Mouse (Mus musculus) hindbrain, embryonic 12.5 days (tissue): ENCODE data around the gene Npm1. TPM values are rescaled to one million over a fixed set of nuclear protein-coding genes. Genes with fewer than 3 reads are reported as not detected.

Experiments used
- ATAC-seq: fragments of 200-750 bp; cut with Nextera tagmentation; 2 replicates; pipeline ENCODE4 v1.8.0; 2017; ENCODE audit warnings: moderate TSS enrichment; ENCODE audit not compliant: low FRiP score
- H3K27ac ChIP-seq: fragments of 300-500 bp; sonication (generic); 2 replicates; pipeline ENCODE4 v1.5.1; 2016; ENCODE audit warnings: mild to moderate bottlenecking
- H3K27me3 ChIP-seq: fragments of 300-500 bp; sonication (generic); 2 replicates; pipeline ENCODE4 v1.6.1; 2016; ENCODE audit warnings: mild to moderate bottlenecking
- H3K36me3 ChIP-seq: fragments of 300-500 bp; sonication (generic); 2 replicates; pipeline ENCODE4 v1.6.1; 2016; ENCODE audit warnings: mild to moderate bottlenecking
- H3K4me1 ChIP-seq: fragments of 300-500 bp; sonication (generic); 2 replicates; pipeline ENCODE4 v1.6.1; 2016
- H3K4me2 ChIP-seq: fragments of 300-500 bp; sonication (generic); replicated peaks from 2 replicates; pipeline ENCODE4 v1.6.1; 2016; ENCODE audit warnings: mild to moderate bottlenecking
- H3K4me3 ChIP-seq: fragments of 300-500 bp; sonication (generic); 2 replicates; pipeline ENCODE4 v1.5.1; 2016; ENCODE audit warnings: mild to moderate bottlenecking
- H3K9ac ChIP-seq: fragments of 300-500 bp; sonication (generic); 2 replicates; pipeline ENCODE4 v1.6.1; 2016; ENCODE audit warnings: mild to moderate bottlenecking, moderate library complexity
- H3K9me3 ChIP-seq: fragments of 300-500 bp; sonication (generic); replicated peaks from 2 replicates; pipeline ENCODE4 v1.6.1; 2016; ENCODE audit warnings: mild to moderate bottlenecking
- WGBS: fragments of 180-500 bp; shearing (Covaris S2); methylation state at CpG from one replicate; pipeline ENCODE4 v1.1.7; 2016; 5-methylcytosine and 5-hydroxymethylcytosine counted together
- polyA plus RNA-seq: library from polyadenylated mRNA; unstranded; fragments of >200 nt; fragmentation: Nextera tagmentation; extraction: Ambion mirVana; gene quantifications from 2 replicates; pipeline ENCODE4 v1.2.1, GENCODE M21; 2016

The Npm1 gene
- polyA plus RNA-seq, 1 experiment from 2014 or later, result 624 TPM

- H3K27ac ChIP-seq, result no peak overlapping the region
- WGBS, result 77% methylated on average over 2 of the region's 3 CpGs
- H3K9ac ChIP-seq, result no peak overlapping the region
- ATAC-seq, result no peak
- peaks cover 29% of the 10 kb centered on the region for H3K27me3 ChIP-seq
- no peaks in the 10 kb centered on the region for H3K36me3 ChIP-seq
- H3K4me2 ChIP-seq, result no peak overlapping the region
- H3K4me3 ChIP-seq, result no peak overlapping the region
- H3K9me3 ChIP-seq, result no peaks in the 10 kb centered on the region
- peaks cover 6% of the 10 kb centered on the region for H3K4me1 ChIP-seq
Observed at GRCm38 (mm10) chr11:33175768-33176167, 12.8 kb upstream of the Npm1 start.

- H3K9me3 ChIP-seq, result no peaks in the 10 kb centered on the region
- H3K36me3 ChIP-seq, result no peaks in the 10 kb centered on the region
- H3K9ac ChIP-seq, result no peak overlapping the region
- no peak overlapping the region for H3K4me3 ChIP-seq
- ATAC-seq, result no peak
- no peaks in the 10 kb centered on the region for H3K4me1 ChIP-seq
- WGBS, result 15% methylated on average over 9 of the region's 9 CpGs
- H3K27me3 ChIP-seq, result peaks cover 4% of the 10 kb centered on the region
- H3K27ac ChIP-seq, result no peak overlapping the region
- H3K4me2 ChIP-seq, result no peak overlapping the region
Observed at GRCm38 (mm10) chr11:33170489-33170888, 7.5 kb upstream of the Npm1 start.

GRCm38 (mm10) chr11:33162211-33162997, 602 bp downstream of the Npm1 start:
- 2% methylated on average over 51 of the region's 53 CpGs for WGBS
- Histone ChIP-seq H3K9ac (peak overlapping the region; percentile 94), H3K27ac (peak overlapping the region; percentile 86), H3K9me3 (no peaks in the 10 kb centered on the region), H3K4me1 (peaks cover 17% of the 10 kb centered on the region; the same call in 1 of the 2 replicates), H3K27me3 (no peaks in the 10 kb centered on the region), H3K36me3 (peaks cover 30% of the 10 kb centered on the region), H3K4me3 (peak overlapping the region; percentile 67), H3K4me2 (peak overlapping the region; percentile 84)
- peak; percentile 74 for ATAC-seq

GRCm38 (mm10) chr11:33159741-33160140, 3.3 kb downstream of the Npm1 start:
- ATAC-seq, result no peak
- H3K36me3 ChIP-seq, result peaks cover 47% of the 10 kb centered on the region

GRCm38 (mm10) chr11:33157453-33158196, 5.4 kb downstream of the Npm1 start:
- Histone ChIP-seq H3K9ac (no peak overlapping the region), H3K9me3 (no peaks in the 10 kb centered on the region), H3K4me1 (peaks cover 17% of the 10 kb centered on the region; the same call in 1 of the 2 replicates), H3K27me3 (no peaks in the 10 kb centered on the region), H3K4me2 (no peak overlapping the region), H3K36me3 (peaks cover 63% of the 10 kb centered on the region), H3K27ac (no peak overlapping the region), H3K4me3 (no peak overlapping the region)
- WGBS, result 91% methylated on average over 2 of the region's 2 CpGs
- ATAC-seq, result no peak

More at GRCm38 (mm10) chr11:33159741-33160140, 3.3 kb downstream of the Npm1 start:
- Histone ChIP-seq H3K9me3 (no peaks in the 10 kb centered on the region), H3K27ac (no peak overlapping the region), H3K4me2 (no peak overlapping the region), H3K4me3 (no peak overlapping the region), H3K4me1 (peaks cover 17% of the 10 kb centered on the region; the same call in 1 of the 2 replicates), H3K27me3 (no peaks in the 10 kb centered on the region), H3K9ac (no peak overlapping the region)
- WGBS, result 95% methylated on average over 3 of the region's 3 CpGs

- Histone ChIP-seq H3K4me2 (no peak overlapping the region), H3K4me3 (no peak overlapping the region), H3K9me3 (no peaks in the 10 kb centered on the region), H3K36me3 (peaks cover 70% of the 10 kb centered on the region), H3K27me3 (no peaks in the 10 kb centered on the region), H3K4me1 (peaks cover 11% of the 10 kb centered on the region; the same call in 1 of the 2 replicates), H3K27ac (no peak overlapping the region), H3K9ac (no peak overlapping the region)
- 82% methylated on average over 4 of the region's 4 CpGs for WGBS
- ATAC-seq, result no peak
Observed at GRCm38 (mm10) chr11:33156436-33157015, 6.5 kb downstream of the Npm1 start.

GRCm38 (mm10) chr11:33154459-33154858, 8.5 kb downstream of the Npm1 start:
- H3K4me1 ChIP-seq, result no peaks in the 10 kb centered on the region
- 93% methylated on average over 3 of the region's 3 CpGs for WGBS
- peaks cover 71% of the 10 kb centered on the region for H3K36me3 ChIP-seq
- no peaks in the 10 kb centered on the region for H3K9me3 ChIP-seq
- H3K9ac ChIP-seq, result no peak overlapping the region
- H3K27ac ChIP-seq, result no peak overlapping the region
- no peaks in the 10 kb centered on the region for H3K27me3 ChIP-seq
- H3K4me2 ChIP-seq, result no peak overlapping the region
- ATAC-seq, result no peak
- H3K4me3 ChIP-seq, result no peak overlapping the region

- no peak overlapping the region for H3K27ac ChIP-seq
- H3K9me3 ChIP-seq, result no peaks in the 10 kb centered on the region
- no peaks in the 10 kb centered on the region for H3K4me1 ChIP-seq
- no peak overlapping the region for H3K4me3 ChIP-seq
- WGBS, result 97% methylated on average over 1 of the region's 1 CpGs
- no peak overlapping the region for H3K9ac ChIP-seq
- no peak for ATAC-seq
- H3K27me3 ChIP-seq, result no peaks in the 10 kb centered on the region
- no peak overlapping the region for H3K4me2 ChIP-seq
- H3K36me3 ChIP-seq, result peaks cover 62% of the 10 kb centered on the region
Observed at GRCm38 (mm10) chr11:33152997-33153396, 10.0 kb downstream of the Npm1 start.

GRCm38 (mm10) chr11:33151780-33152145, 11.2 kb downstream of the Npm1 start:
- no peak for ATAC-seq
- H3K4me2 ChIP-seq, result no peak overlapping the region
- WGBS, result 80% methylated on average over 4 of the region's 4 CpGs

GRCm38 (mm10) chr11:33151128-33151779, 11.8 kb downstream of the Npm1 start:
- no peak overlapping the region for H3K4me2 ChIP-seq
- no peak overlapping the region for H3K27ac ChIP-seq
- 77% methylated on average over 3 of the region's 3 CpGs for WGBS
- peaks cover 9% of the 10 kb centered on the region for H3K27me3 ChIP-seq
- no peak for ATAC-seq
- H3K9me3 ChIP-seq, result no peaks in the 10 kb centered on the region
- H3K36me3 ChIP-seq, result peaks cover 49% of the 10 kb centered on the region
- H3K9ac ChIP-seq, result no peak overlapping the region
- peaks cover 7% of the 10 kb centered on the region for H3K4me1 ChIP-seq
- no peak overlapping the region for H3K4me3 ChIP-seq

More at GRCm38 (mm10) chr11:33151780-33152145, 11.2 kb downstream of the Npm1 start:
- no peaks in the 10 kb centered on the region for H3K9me3 ChIP-seq
- peaks cover 3% of the 10 kb centered on the region for H3K4me1 ChIP-seq
- no peak overlapping the region for H3K4me3 ChIP-seq
- H3K36me3 ChIP-seq, result peaks cover 53% of the 10 kb centered on the region
- no peak overlapping the region for H3K9ac ChIP-seq
- H3K27me3 ChIP-seq, result peaks cover 4% of the 10 kb centered on the region
- H3K27ac ChIP-seq, result no peak overlapping the region

GRCm38 (mm10) chr11:33150364-33150763, 12.6 kb downstream of the Npm1 start:
- peaks cover 18% of the 10 kb centered on the region for H3K27me3 ChIP-seq
- no peak overlapping the region for H3K4me3 ChIP-seq
- H3K27ac ChIP-seq, result no peak overlapping the region
- peaks cover 43% of the 10 kb centered on the region for H3K36me3 ChIP-seq
- H3K4me2 ChIP-seq, result no peak overlapping the region
- H3K4me1 ChIP-seq, result peaks cover 16% of the 10 kb centered on the region
- no peaks in the 10 kb centered on the region for H3K9me3 ChIP-seq
- no peak for ATAC-seq
- no peak overlapping the region for H3K9ac ChIP-seq

- no peak overlapping the region for H3K9ac ChIP-seq
- ATAC-seq, result no peak
- peaks cover 24% of the 10 kb centered on the region for H3K4me1 ChIP-seq
- no peak overlapping the region for H3K4me3 ChIP-seq
- H3K9me3 ChIP-seq, result no peaks in the 10 kb centered on the region
- H3K36me3 ChIP-seq, result peaks cover 38% of the 10 kb centered on the region
- H3K4me2 ChIP-seq, result no peak overlapping the region
- H3K27ac ChIP-seq, result no peak overlapping the region
- peaks cover 24% of the 10 kb centered on the region for H3K27me3 ChIP-seq
Observed at GRCm38 (mm10) chr11:33149453-33149852, 13.6 kb downstream of the Npm1 start.
